Mouse (Mus musculus) megakaryocyte, embryonic 14.5 days (primary cell): ENCODE results near the gene Sdsl.

ENCODE experiments used
- FLI1 ChIP-seq: IDR thresholded peaks from 2 replicates; pipeline ENCODE4 v1.6.1; 2012; ENCODE audit warnings: low read length, inconsistent platforms, mixed read lengths
- GATA1 ChIP-seq: IDR thresholded peaks from 3 replicates; pipeline ENCODE4 v1.6.1; 2012; ENCODE audit warnings: mixed read lengths, low read length, inconsistent platforms, borderline replicate concordance

GRCm38 (mm10) chr5:120464321-120464720 lies 8.3 kb downstream of the Sdsl start:
- no peak for TF ChIP-seq GATA1
- TF ChIP-seq FLI1: no peak
